Mouse (Mus musculus): ENCODE data around the gene Mllt10. TPM values are rescaled to one million over a fixed set of nuclear protein-coding genes. Genes with fewer than 3 reads are reported as not detected.
A peak's percentile ranks its signal among the peaks of the same experiment; 100 is the strongest.

Gene Mllt10
- polyA plus RNA-seq, 1 experiment from 2014 or later: 27.4 TPM

DNA sequence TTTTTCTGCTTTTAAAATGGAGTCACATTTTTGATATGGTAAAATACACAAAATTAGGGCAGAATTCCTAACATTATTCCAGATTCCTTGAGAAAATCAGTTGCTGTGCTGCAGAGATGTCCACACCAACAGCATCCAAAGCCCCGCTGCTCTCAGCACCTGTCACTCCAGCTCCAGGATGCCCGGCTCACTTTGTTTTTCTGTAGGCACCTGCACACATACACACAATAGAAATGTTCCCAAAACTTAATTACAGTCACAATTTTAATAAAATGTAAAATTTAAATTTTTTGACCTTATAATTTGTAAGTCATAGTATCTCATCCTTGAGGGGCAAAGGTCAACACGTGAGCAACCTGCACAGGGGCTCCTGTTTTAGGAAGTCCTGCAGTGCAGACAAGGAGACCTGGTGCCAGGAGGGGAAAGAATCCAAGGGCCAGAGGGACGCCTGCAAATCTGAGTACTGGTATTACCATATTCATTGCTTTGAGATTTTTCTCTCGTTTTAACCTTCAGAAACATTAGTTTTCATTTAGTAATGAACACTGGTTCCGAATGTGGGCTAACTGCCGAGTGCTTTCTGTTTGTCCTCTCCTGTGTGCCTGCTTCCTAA lies 154.3 kb downstream of the Mllt10 start:
- no peaks in the 10 kb centered on the region for H3K4me1 ChIP-seq (replicated peaks; ENCODE audit: control insufficient read depth, insufficient read depth)

GRCm38 (mm10) chr2:18209948-18210347 lies 154.9 kb downstream of the Mllt10 start:
- H3K27ac ChIP-seq (replicated peaks): no peak overlapping the region
- TF ChIP-seq EP300 (optimal IDR thresholded peaks at IDR 0.05) (no peak), CTCF (IDR thresholded peaks at IDR 0.05; ENCODE audit: low read depth) (no peak)
- DNase-seq (ENCODE audit: low spot score) (no peak), ATAC-seq (ENCODE audit: low FRiP score, low TSS enrichment) (no peak)
- H3K9ac ChIP-seq (ENCODE audit: low read length): no peak overlapping the region
- no peak overlapping the region for H3K4me2 ChIP-seq (replicated peaks; ENCODE audit: low read depth)
- peaks cover 14% of the 10 kb centered on the region for H3K36me3 ChIP-seq (ENCODE audit: control insufficient read depth, insufficient read depth, low read length)
- no peaks in the 10 kb centered on the region for H3K27me3 ChIP-seq (ENCODE audit: control insufficient read depth, insufficient read depth, low read length)
- WGBS: 87% methylated on average over 4 of the region's 4 CpGs
- H3K9me3 ChIP-seq (ENCODE audit: control insufficient read depth, low read length): no peaks in the 10 kb centered on the region
- H3K4me3 ChIP-seq (ENCODE audit: low read depth, low read length): no peak overlapping the region
- H3K4me1 ChIP-seq (replicated peaks; ENCODE audit: control insufficient read depth, insufficient read depth): no peaks in the 10 kb centered on the region

More for the DNA sequence above, 154.3 kb downstream of the Mllt10 start:
- DNase-seq (ENCODE audit: low spot score) (no peak), ATAC-seq (ENCODE audit: low FRiP score, low TSS enrichment) (no peak)
- H3K4me3 ChIP-seq (ENCODE audit: low read depth, low read length): no peak overlapping the region
- H3K27ac ChIP-seq (replicated peaks): no peak overlapping the region
- TF ChIP-seq EP300 (optimal IDR thresholded peaks at IDR 0.05): no peak
- no peak for TF ChIP-seq CTCF (IDR thresholded peaks at IDR 0.05; ENCODE audit: low read depth)
- H3K4me2 ChIP-seq (replicated peaks; ENCODE audit: low read depth): no peak overlapping the region
- no peaks in the 10 kb centered on the region for H3K27me3 ChIP-seq (ENCODE audit: control insufficient read depth, insufficient read depth, low read length)
- H3K36me3 ChIP-seq (ENCODE audit: control insufficient read depth, insufficient read depth, low read length): peaks cover 14% of the 10 kb centered on the region
- no peaks in the 10 kb centered on the region for H3K9me3 ChIP-seq (ENCODE audit: control insufficient read depth, low read length)
- WGBS: 82% methylated on average over 7 of the region's 7 CpGs
- no peak overlapping the region for H3K9ac ChIP-seq (ENCODE audit: low read length)

GRCm38 (mm10) chr2:18214031-18214430 lies 159.0 kb downstream of the Mllt10 start:
- Histone ChIP-seq H3K4me1 (replicated peaks; ENCODE audit: control insufficient read depth, insufficient read depth) (no peaks in the 10 kb centered on the region), H3K36me3 (ENCODE audit: control insufficient read depth, insufficient read depth, low read length) (peaks cover 19% of the 10 kb centered on the region), H3K9ac (ENCODE audit: low read length) (no peak overlapping the region), H3K4me3 (ENCODE audit: low read depth, low read length) (no peak overlapping the region), H3K9me3 (ENCODE audit: control insufficient read depth, low read length) (no peaks in the 10 kb centered on the region), H3K27ac (replicated peaks) (no peak overlapping the region), H3K4me2 (replicated peaks; ENCODE audit: low read depth) (no peak overlapping the region), H3K27me3 (ENCODE audit: control insufficient read depth, insufficient read depth, low read length) (no peaks in the 10 kb centered on the region)
- TF ChIP-seq CTCF (IDR thresholded peaks at IDR 0.05; ENCODE audit: low read depth) (no peak), EP300 (optimal IDR thresholded peaks at IDR 0.05) (no peak)
- WGBS: 68% methylated on average over 2 of the region's 2 CpGs
- DNase-seq (ENCODE audit: low spot score): no peak
- ATAC-seq (ENCODE audit: low FRiP score, low TSS enrichment): peak; percentile 76

DNA sequence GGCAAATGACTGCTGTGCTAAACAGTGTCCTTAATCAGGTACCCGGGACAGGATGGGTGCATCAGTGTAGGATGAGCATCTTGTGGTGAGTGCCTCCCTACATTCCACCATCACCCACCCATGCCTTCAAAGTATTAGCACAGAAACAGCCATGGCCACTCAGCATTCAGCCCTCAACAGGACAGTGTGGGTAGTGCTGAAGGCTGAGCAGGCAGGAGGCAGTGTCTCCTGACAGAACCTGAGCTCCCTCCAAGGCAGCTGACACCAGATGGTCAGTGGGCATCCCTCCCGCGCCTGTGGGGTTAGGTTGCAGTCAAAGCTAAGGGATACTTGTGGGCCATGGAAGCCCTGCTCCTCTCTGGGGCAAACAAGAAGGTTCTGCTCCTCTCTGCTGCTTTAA lies 162.8 kb downstream of the Mllt10 start:
- Histone ChIP-seq H3K9ac (ENCODE audit: low read length) (no peak overlapping the region), H3K27me3 (ENCODE audit: control insufficient read depth, insufficient read depth, low read length) (no peaks in the 10 kb centered on the region), H3K36me3 (ENCODE audit: control insufficient read depth, insufficient read depth, low read length) (peaks cover 9% of the 10 kb centered on the region; the same call in 1 of the 2 replicates), H3K9me3 (ENCODE audit: control insufficient read depth, low read length) (no peaks in the 10 kb centered on the region), H3K4me3 (ENCODE audit: low read depth, low read length) (no peak overlapping the region), H3K4me1 (replicated peaks; ENCODE audit: control insufficient read depth, insufficient read depth) (no peaks in the 10 kb centered on the region), H3K27ac (replicated peaks) (no peak overlapping the region), H3K4me2 (replicated peaks; ENCODE audit: low read depth) (no peak overlapping the region)
- peak; percentile 24; the same call in 1 of the 2 replicates for TF ChIP-seq CTCF (IDR thresholded peaks at IDR 0.05; ENCODE audit: low read depth)
- TF ChIP-seq EP300 (optimal IDR thresholded peaks at IDR 0.05): no peak
- no peak for ATAC-seq (ENCODE audit: low FRiP score, low TSS enrichment)
- WGBS: 55% methylated on average over 3 of the region's 3 CpGs
- DNase-seq (ENCODE audit: low spot score): no peak

- Histone ChIP-seq H3K27ac (replicated peaks) (no peak overlapping the region), H3K36me3 (ENCODE audit: control insufficient read depth, insufficient read depth, low read length) (peaks cover 7% of the 10 kb centered on the region; the same call in 1 of the 2 replicates), H3K27me3 (ENCODE audit: control insufficient read depth, insufficient read depth, low read length) (no peaks in the 10 kb centered on the region), H3K4me2 (replicated peaks; ENCODE audit: low read depth) (no peak overlapping the region), H3K4me3 (ENCODE audit: low read depth, low read length) (no peak overlapping the region), H3K9me3 (ENCODE audit: control insufficient read depth, low read length) (no peaks in the 10 kb centered on the region), H3K4me1 (replicated peaks; ENCODE audit: control insufficient read depth, insufficient read depth) (no peaks in the 10 kb centered on the region), H3K9ac (ENCODE audit: low read length) (no peak overlapping the region)
- WGBS: 80% methylated on average over 5 of the region's 5 CpGs
- DNase-seq (ENCODE audit: low spot score) (no peak), ATAC-seq (ENCODE audit: low FRiP score, low TSS enrichment) (no peak)
- no peak for TF ChIP-seq CTCF (IDR thresholded peaks at IDR 0.05; ENCODE audit: low read depth)
Measured at GRCm38 (mm10) chr2:18218500-18218899, 163.5 kb downstream of the Mllt10 start.

DNA sequence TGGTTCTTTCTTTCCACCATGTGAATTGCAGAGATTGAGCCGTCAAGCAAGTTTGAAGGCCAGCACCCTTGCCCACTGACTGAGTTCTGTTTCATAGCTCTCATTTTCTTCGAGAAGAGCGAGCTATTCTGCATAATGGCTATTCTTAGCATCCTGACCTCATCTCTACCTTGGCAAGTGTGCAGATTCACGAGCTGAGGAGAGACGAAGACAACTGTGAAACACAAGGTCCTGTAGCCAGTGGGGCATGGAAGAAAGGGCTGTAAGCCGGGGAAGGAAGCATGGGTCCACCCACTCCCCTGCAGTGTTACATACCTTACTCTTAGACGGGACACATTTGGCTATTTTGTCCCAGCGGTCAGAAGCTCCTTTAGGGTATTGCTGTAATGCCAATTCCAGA lies 164.1 kb downstream of the Mllt10 start:
- Histone ChIP-seq H3K4me2 (replicated peaks; ENCODE audit: low read depth) (no peak overlapping the region), H3K27ac (replicated peaks) (no peak overlapping the region), H3K9me3 (ENCODE audit: control insufficient read depth, low read length) (no peaks in the 10 kb centered on the region), H3K4me3 (ENCODE audit: low read depth, low read length) (no peak overlapping the region), H3K4me1 (replicated peaks; ENCODE audit: control insufficient read depth, insufficient read depth) (no peaks in the 10 kb centered on the region), H3K9ac (ENCODE audit: low read length) (no peak overlapping the region), H3K36me3 (ENCODE audit: control insufficient read depth, insufficient read depth, low read length) (peaks cover 7% of the 10 kb centered on the region; the same call in 1 of the 2 replicates), H3K27me3 (ENCODE audit: control insufficient read depth, insufficient read depth, low read length) (no peaks in the 10 kb centered on the region)
- ATAC-seq (ENCODE audit: low FRiP score, low TSS enrichment) (0 out of 2 replicates have a peak, but pooled peaks have one; percentile 19), DNase-seq (ENCODE audit: low spot score) (no peak)
- TF ChIP-seq CTCF (IDR thresholded peaks at IDR 0.05; ENCODE audit: low read depth) (no peak), EP300 (optimal IDR thresholded peaks at IDR 0.05) (no peak)
- 69% methylated on average over 8 of the region's 8 CpGs for WGBS
